Mouse (Mus musculus) CD4-positive, CD25-positive, alpha-beta regulatory T cell, adult 4 months (primary cell): ENCODE measurements around the gene Zfp638. TPM values are rescaled to one million over a fixed set of nuclear protein-coding genes. Genes with fewer than 3 reads are reported as not detected.
"Not testable (repeated sequence)": the region's sequence is repeated elsewhere in the genome, so short reads cannot be mapped to it uniquely, and the experiment has no call there.

Source experiments
- ATAC-seq: one replicate; pipeline ENCODE4 v1.8.0; 2017
- polyA plus RNA-seq, 2 experiments: library from polyadenylated mRNA; unstranded; fragments of 100-300 nt; shearing (Covaris generic); gene quantifications; one replicate each; pipeline ENCODE4 v1.2.1; 2017

Gene Zfp638
- 100 to 1,000 TPM; 143 to 164 TPM for polyA plus RNA-seq

DNA sequence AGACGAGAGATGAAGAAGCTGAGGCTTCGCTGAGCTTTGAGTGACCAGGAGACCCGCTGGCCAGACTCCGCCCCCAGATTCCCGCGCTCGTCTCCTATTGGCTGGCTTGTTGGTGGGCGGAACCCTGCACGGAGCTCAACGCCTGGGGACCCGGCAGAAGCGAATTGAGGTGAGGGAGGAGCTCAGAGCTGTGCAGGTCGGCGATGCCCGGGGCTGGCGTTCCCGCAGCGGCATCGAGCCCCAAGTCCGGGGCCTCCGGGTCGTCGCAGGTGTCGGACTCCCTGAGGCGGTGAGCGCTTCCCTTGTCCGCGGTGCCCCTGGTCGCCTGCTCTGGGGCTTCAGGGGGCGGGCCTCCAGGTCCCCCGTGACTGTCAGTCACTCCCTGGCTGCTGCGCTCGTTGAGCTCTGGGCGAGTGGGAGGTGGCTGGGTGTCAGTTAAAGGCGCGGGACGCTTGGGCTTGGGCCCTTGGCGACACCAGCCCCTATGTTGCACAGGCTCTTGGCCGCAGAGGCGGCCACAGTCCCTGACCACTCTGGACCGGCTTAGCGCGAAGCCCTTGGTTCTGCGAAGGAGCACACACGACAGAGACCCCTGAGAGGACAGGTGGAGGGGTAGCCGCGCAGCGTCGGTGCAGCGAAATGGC is at the start of gene Zfp638:
Zfp638 (plus strand) TSS at position 156 of the 644 bp plus-strand sequence.
- peak; percentile 86 for ATAC-seq

DNA sequence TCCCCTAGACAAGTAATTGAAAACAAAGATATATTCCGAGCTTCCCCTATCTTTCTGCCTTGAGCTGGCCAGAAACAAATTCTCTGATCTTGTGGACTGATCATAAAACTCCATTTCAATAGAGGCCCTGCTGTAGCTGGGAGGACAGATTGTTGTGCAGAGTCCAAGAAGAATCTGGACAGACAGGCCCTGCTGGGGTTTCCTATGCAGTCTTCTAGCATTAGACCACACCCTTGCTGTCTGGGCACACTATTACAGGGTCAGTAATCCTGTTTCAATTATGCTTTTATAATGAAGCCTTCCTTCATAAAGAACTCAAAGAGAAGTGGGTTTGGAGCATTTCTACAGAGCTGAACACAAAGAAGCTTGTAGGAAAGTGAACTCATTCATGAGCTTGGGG is 47.9 kb upstream of the Zfp638 start:
- ATAC-seq = no peak

DNA sequence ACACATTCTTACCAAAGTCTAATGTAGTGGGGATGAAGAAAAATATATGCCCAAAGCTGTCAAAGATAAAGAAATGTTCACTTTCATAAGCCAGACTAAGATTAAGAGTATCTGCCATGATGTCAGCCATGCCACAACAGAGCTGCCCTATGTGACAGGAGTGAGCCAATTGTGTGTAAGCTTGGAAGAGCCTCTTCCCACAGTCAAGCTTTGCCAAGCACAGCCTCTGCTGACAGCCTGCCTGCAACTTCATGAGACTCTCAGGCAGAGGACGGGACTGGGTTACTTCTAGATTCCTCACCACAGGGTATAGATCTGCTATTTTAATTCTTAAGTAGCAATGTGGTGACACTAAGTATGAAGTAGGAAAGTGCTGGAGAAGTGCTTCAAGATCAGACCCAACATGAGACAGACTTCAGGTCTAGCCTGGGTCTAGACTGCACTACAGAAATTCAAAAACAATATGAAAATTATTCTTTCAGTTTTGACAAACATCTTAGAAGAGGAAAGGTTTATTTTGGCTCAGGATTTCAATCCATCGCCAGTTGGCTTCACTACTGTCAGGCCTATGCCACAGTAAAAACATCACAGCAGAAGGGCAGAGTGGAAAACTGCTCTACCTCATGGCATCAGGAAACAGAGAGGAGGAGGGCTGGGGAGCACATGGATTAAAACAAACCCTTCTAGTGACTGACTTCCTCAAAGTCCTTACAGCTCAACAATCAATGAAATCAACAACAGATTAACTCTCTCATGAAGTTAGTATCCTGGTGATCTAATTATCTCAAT is 46.0 kb upstream of the Zfp638 start:
- no peak for ATAC-seq

DNA sequence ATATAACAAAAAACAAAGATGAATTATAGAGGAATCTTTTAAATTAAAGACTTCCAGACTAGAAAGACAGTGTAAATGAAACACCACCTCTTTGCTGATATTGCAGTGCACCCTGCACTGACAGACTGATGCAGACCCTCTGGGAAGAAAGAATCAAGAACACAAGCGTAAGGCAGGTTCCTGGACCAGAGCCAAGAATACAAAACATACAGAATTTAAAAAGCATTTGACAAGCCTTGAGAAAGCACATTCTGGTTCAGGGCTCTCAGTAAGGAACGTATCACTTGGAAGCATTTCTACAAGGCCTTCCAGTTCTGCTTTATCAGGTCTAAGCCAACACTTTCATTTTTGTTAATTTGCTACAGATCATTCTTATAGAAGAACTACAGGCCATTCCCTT is 45.1 kb upstream of the Zfp638 start:
- no peak for ATAC-seq

DNA sequence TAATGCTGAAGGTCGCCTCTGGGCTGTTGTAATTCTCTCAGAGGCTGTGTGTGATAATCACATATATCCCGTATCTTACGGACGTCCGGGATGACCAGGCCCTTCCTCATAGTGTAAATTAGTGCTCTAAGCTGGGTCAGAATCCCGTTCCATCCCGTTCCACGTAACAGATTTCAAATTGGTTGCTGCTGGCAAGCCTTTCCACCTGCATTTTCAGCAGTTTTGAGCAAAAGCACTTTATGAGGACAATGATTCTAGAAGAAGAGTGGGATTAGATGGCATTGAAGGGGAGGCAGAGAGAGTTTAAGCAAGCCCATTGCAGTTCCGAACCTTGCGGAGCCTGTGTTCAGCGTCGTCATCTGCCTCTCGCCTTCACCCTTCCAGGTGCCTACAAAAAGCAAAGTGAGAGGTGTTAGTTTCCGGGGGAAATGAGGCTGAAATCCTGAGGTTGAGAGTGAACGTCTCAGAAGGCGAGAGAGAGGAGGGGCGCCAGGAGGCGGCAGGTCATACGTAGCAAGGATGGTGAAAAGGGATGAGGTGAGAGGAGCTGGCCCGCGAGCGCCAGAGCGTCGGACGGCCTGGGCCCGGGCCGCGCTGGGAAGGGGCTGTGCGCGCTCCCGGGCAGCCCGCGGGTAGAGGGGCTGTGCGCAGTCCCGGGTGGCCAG is 35.8 kb upstream of the Zfp638 start:
- peak; percentile 56 for ATAC-seq

DNA sequence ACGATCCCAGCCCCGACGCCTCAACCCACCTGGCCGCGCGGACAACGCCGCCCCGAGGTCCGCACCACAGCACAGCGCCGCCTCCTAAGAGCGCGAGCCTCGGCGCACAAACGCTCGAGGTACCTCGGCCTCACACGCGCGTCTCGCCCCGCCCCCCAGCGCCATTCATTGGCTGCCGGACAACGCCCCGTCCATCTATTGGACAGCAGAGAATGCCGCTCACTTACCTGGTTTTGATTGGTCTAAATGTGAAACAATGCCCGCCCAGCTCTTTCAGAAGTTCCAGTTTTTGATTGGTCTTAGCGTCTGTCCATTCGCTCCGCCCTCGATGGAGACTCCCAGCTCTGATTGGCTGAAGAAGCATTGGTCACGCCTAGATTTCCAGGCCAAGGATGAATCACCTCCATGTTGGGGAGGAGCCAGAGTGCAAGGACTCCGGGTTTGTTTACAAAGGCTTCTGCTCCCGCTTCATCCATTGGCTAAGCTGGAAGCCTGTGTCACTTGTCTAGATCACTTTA is 35.2 kb upstream of the Zfp638 start, which contains the start of gene Paip2b:
Paip2b (minus strand) TSS at position 136 of the 518 bp plus-strand sequence.
- ATAC-seq = peak; percentile 93

DNA sequence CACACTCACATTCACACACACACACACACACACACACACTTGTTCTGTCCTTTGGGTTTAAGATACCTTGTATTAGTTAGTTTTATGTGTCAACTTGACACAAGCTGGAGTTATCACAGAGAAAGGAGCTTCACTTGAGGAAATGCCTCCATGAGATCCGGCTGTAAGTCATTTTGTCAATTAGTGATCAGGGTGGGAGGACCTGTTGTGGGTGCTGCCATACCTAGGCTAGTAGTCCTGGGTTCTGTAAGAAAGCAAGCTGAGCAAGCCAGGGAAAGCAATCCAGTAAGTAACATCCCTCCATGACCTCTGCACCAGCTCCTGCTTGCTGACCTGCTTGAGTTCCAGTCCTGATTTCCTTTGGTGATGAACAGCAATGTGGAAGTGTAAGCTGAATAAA is 34.5 kb upstream of the Zfp638 start:
- not testable (repeated sequence) for ATAC-seq

DNA sequence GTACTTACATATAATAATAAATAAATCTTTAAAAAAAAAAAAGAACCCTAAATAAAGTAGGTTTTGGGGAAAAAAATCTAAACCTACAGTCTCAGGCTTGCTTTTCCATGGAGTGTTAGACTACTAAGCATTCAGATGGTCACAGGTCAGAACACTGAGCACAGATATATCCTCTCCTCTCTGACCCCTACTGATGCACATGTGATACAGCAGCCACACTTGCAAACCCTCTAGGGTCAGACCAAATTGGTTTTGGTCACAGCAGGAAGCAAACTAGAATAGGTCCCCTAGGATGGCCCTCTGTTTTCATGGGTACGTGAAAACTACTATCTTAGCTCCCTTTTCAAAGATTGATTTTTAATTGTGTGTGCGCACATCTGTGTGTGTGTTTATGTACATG is 30.1 kb upstream of the Zfp638 start:
- no peak for ATAC-seq

DNA sequence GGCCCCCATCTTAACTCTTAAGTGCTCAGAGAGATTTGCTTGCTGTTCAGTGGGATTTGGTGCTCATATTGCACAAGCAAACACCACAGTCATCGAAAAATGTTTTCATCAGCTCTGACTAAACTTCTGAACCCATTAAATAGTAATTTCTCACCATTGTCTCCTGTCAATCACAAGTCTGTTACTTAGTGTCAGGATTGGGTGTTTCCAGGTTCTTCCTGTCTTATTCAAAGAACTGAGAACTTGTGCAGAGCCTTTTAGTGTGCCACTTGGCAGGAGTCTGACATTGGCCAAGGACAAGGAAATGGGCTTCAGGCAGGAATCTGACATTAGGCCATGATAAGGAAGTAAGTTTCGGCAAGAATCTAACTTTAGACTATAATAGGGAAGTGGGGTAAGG is 28.9 kb upstream of the Zfp638 start:
- no peak for ATAC-seq

DNA sequence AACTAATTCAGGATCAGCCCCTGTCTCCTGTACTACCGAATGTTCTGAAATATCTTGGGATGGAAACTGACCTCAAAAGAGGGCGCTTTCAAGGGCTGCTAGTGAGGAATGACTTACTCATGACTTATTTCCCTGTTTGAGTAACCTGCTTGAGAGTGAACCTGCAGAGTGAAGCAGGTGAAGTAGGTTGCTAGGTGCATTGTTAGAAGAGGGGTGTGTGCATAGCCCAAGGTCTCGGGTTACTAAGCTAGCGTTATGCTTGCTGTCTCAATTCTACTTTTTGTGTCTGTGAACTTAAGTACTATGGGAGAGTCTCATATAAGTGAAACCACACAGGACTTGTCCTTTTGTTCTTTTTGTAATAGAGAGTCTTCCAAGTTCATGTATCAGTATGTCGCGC is 26.8 kb upstream of the Zfp638 start:
- ATAC-seq = no peak

DNA sequence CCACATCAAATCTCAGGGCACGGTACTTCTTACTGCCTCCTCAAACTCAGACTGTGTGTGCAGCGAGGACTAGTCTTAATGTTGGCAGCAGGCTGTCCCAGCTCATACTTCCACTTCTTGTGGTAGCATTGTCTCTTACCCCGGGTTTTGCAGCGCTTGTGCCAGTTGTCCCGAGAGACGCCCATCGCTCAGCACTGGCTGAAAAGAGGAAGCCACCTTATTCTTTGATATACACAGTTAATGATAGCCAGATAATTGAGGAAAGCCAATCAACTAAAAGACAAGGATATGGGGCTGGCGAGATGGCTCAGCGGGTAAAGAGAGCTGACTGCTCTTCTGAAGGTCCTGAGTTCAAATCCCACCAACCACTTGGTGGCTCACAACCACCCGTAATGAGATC is 22.0 kb upstream of the Zfp638 start:
- no peak for ATAC-seq

DNA sequence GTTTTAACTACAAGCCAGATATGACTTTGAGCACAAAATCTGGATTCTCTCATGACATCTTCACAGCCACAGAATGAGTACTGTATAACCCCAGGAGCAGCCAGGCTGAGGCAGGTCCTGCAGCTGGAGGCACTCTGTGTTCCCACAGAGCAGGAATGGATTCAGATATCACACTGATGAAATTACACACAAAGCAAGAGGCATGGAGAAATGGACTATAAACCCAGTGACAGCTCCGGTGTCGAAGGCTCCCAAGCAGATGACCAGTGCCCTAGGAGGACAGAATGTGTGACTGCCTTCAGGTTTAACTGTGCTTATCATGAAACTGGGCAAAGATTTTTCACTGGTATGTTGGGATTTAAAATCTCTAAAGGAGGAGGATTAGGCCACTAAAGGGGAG is 20.8 kb upstream of the Zfp638 start:
- no peak for ATAC-seq

DNA sequence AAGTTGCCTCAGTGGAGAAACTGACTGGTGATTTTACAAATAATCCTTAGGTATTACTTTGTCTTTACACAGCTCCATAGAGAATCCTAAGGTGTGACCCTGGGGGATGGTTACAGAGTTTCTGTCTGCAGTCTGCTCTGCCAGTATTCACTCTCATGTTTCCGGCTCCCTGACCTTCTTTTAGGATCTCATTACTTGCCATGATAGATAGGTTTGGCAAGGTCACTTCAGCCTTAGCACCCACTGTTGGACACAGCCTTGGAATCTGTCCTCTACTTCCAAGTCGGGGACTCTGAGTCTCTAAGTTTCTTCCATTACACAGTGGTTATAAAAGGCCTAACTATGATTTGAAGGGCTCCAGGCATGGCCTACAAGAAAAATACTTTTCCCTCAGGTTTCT is 17.5 kb upstream of the Zfp638 start:
- no peak for ATAC-seq

DNA sequence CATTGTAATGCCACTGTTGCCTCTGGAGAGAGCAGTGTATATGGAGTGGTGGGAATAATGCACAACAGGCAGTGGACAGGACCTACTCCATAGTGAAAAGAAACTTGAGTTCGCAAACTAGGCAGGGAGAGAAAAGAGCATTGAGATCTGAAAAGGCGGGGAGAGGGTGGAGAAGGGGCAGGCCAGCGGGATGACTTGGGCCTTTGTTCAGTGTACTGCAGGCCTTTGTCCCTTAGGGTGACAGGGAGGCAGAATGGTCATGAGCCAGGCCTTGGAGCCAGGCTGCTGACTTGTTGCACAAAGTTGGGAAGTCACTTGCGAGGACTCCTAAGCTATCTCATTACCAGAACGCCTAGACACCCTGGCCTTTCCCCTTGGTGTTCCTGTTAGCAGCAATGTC is 9.4 kb upstream of the Zfp638 start:
- no peak for ATAC-seq

DNA sequence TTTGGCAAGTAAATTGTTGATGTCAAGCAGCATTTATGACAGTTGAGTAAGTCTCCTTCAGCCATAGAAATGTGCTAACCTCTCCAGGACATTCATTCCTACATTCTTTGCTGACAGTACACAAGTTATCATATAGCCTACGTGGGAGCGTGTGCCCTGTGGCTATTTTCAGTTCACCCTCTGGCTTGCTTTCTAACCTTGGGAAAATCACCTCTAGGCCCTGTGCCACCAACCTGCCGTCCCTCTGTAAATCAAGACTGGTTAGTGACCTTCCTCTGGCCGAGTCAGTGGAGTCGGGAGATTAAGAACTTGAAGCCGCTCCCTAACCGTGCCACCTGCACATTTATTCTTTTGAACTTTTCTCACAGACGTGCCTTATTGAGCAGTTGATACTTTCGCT is 6.9 kb upstream of the Zfp638 start:
- ATAC-seq = no peak

DNA sequence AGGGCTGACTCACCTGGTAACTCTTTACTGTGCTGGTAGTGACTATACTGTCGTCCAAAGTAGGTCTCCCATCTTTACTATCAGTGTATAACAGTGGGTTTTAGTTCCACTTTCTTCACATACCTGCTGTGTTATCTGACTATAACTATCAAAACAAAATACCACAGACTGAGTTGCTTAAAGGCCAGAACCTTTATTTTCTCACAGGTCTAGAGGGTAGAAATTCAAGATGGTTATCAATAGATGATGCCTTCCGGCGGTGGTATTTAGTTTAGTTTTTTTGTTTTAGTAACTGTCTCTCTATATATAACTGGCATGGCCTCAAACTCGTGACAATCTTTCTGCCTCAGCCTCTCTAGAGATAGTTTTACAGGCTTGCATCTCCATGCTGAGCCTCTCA is 3.4 kb upstream of the Zfp638 start:
- peak; percentile 37 for ATAC-seq

DNA sequence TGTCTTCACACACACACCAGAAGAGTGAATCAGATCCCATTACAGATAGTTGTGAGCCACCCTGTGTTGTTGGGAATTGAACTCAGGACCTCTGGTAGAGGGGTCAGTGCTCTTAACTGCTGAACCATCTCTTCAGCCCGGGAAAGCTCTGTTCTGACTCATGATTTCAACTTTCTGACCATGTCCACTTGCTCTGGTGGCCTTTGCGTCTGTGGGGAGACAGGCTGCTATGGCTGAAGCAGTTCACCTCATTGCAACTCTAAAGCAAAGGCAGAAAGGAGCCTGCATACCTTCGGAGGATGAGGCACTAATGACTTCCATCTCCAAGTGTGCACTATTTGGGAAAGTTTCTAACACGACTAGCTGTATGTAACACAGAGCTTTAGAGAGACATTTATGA is 486 bp upstream of the Zfp638 start:
- ATAC-seq = no peak

DNA sequence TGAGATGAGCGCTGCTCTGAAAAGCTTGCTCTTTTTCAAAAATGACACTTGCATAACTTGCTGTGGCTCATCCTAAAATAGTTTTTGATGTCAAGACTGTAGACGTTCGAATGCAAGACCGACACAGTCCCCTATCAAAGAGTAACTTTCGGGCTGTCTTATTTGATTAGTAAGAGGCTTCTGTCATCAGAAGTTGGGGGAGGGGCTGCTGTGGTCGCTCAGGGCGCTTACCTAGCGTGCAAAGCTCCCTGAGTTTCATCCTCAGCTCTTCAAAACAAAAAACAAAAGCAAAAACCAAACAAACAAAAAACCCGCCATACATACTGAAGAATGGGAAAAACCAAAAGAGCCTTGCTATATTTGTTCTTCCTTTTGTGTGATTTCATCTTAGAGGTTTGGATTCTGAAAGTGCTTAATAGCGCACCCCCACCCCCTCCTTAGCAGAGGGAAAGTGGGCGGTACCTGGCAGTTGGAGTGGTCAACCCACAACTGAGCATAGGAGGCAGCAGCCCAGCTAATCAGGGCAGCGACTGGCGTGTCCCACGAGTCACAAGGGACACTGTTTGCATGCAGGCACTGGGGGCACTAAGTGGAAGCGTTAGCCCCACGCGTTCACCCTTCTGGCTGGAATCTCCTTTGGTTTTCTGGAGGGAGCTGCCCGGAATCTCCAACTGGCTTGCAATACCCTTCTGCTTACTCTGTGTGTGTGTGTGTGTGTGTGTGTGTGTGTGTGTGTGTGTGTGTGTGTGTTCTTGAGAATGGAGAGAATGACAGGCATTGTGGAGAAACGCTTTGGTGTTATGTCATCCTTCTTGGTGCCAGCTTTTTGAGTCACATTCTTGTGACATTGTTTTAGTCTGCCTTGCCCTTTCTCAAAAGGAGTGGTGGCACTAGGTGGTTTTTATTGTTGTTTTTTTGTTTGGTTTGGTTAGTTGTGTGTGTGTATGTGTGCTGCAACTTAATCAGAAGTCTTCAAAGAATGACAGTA is 983 bp downstream of the Zfp638 start:
- peak; percentile 5 for ATAC-seq

DNA sequence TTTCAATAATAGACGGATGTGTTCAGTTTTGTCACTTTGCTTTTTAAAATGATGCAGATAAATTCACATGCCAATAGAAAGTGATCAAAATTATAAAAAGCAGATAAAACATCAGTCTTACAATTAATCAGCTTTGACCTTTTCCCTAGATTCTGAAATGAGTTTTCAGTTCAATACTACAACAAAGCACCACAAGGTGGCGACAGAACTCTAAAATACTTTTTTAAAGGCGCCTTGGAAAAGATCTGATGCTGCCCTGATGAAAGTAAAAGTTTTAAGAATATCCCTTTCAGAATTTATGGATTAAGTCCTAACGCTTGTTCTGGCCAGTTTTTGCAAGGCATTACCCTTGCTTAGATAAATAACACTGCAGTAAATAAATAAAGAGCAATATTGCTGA is 12.9 kb downstream of the Zfp638 start:
- peak; percentile 73 for ATAC-seq

DNA sequence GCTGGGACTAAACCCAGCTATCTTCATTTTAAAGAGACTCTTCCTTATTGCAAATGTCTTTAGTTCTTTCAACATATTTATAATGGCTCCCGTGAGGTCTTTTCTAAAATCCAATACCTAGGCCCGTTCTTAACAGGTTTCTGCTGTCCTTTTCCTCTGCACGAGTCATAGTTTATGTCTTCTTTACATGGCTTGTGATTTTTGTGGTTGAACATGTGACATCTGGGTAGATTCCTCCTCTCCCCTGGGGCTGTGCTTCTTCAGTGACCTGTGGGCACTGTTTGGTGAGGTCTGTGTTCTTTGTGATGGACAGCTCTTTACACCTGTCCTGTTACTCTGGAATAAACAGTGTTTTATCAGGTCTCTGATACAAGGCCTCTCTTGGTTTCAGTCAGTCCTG is 19.9 kb downstream of the Zfp638 start:
- ATAC-seq = no peak

DNA sequence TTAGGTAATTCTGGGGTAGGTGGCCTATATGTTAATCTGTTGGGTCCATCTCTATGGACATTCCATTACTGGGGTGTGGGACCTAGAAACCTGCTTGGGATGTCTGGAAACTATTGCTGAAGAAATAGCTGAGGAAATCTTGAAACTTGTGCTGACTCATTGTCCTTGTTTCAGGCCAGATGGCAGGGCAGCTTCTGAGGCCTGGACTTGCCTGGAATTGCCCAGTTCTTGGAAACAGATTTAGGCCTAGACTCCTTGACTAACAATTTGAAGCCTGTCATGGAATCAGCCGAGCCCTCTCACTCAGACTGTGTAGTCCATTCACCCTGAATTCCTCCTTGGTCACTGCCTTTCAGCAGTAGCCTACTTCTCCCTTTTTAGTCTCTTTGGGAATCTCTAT is 21.9 kb downstream of the Zfp638 start:
- no peak for ATAC-seq

DNA sequence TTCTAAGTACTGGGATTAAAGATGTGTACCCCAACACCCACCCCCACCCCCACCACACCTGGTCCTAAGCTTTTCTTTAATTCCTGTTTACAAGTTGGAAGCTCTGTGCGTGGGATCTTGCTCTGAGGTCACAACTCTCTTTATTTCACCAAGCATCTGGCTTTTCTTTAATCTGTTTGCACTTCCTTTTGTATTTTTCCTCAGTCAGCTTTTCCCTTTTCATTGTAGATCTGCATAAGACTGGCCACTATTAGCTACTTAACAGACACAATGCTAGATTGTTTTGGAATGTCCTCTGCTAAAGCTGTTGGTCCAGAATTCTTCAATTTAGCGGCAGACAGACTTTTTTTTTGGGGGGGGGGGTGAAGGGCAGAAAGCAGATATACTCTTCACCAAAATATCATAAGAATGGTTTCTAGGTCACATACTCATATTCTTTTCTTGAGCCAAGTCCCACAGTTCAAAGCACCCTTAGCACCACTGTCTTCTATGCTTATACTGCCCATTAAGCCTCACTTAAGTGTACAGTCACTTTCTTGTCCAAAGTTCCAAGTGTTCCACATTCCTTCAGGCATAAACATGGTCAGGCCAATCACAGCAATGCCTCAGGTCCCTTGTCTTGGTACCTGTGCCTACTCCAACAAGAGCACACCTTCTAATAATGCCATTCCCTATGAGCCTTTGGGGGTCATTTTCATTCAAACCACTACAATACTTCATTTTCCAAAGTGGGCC is 23.5 kb downstream of the Zfp638 start:
- ATAC-seq = no peak
